Comparison of ENCODE assay signal across 8 mouse cellular contexts in the genomic region with DNA sequence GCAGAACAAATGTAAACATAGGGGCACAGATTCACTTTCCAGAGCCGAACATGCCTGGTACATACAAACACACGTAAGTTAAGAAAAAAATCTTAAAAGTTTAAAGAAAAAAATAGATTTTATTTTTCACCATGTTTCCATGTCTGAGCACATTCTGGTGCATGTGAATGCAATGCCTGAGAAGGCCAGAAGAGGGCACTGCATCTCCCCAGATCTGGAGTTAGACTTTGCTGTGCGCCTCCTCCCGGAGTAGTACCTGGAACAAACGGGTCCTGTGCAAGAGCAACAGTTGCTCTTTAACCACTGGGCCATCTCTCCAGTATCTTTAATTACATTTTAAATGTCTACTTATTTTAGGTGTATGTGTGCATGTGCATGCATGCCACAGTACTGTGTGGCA.
DNase-seq lines count a peak whose midpoint lies in the region; ATAC-seq and TF ChIP-seq lines count a peak whose summit lies in the region.

No protein-coding gene starts in this region.

- no peak overlapping the region for H3K9ac ChIP-seq in liver, adult 2 months (ENCODE audit: low read depth, low read length)
- no peak overlapping the region for H3K9ac ChIP-seq in liver, embryonic 12.5 days

- peak; percentile 64 for TF ChIP-seq CTCF in liver, adult 2 months (IDR thresholded peaks at IDR 0.05; ENCODE audit: low read depth, low read length)
- peak; percentile 63 for TF ChIP-seq CTCF in bone marrow macrophage, adult 2 months (IDR thresholded peaks at IDR 0.05; ENCODE audit: low read depth, low read length)
- peak; percentile 75 for TF ChIP-seq CTCF in lung, adult 2 months (IDR thresholded peaks at IDR 0.05; ENCODE audit: insufficient read depth, low read length)
- no peak for TF ChIP-seq CTCF in thymus, adult 2 months (IDR thresholded peaks at IDR 0.05; ENCODE audit: borderline replicate concordance, control insufficient read depth, extremely low read depth, insufficient read depth, low read length, poor library complexity)

- H3K4me2 ChIP-seq in liver, embryonic 12.5 days, result no peak overlapping the region

- H3K27me3 ChIP-seq in liver, adult 2 months (ENCODE audit: control insufficient read depth, insufficient read depth, low read length), result no peaks in the 10 kb centered on the region
- H3K27me3 ChIP-seq in liver, embryonic 12.5 days (replicated peaks), result no peaks in the 10 kb centered on the region
- no peaks in the 10 kb centered on the region for H3K27me3 ChIP-seq in thymus, adult 2 months (ENCODE audit: control insufficient read depth, insufficient read depth, low read length)

- H3K27ac ChIP-seq in liver, adult 2 months (replicated peaks; ENCODE audit: insufficient read depth, low read depth, low read length), result no peak overlapping the region
- no peak overlapping the region for H3K27ac ChIP-seq in liver, embryonic 12.5 days
- H3K27ac ChIP-seq in bone marrow macrophage, adult 2 months (ENCODE audit: insufficient read depth, low read depth, low read length), result no peak overlapping the region
- no peak overlapping the region for H3K27ac ChIP-seq in thymus, adult 2 months (ENCODE audit: control insufficient read depth, insufficient read depth, low read length)

- H3K4me1 ChIP-seq in liver, adult 2 months (ENCODE audit: control insufficient read depth, insufficient read depth, low read length), result no peaks in the 10 kb centered on the region
- no peaks in the 10 kb centered on the region for H3K4me1 ChIP-seq in liver, embryonic 12.5 days
- peaks cover 5% of the 10 kb centered on the region for H3K4me1 ChIP-seq in bone marrow macrophage, adult 2 months (ENCODE audit: control insufficient read depth, insufficient read depth, low read length)
- H3K4me1 ChIP-seq in lung, adult 2 months (ENCODE audit: control insufficient read depth, insufficient read depth, low read length), result no peaks in the 10 kb centered on the region
- no peaks in the 10 kb centered on the region for H3K4me1 ChIP-seq in thymus, adult 2 months (replicated peaks; ENCODE audit: control insufficient read depth, insufficient read depth, low read length)

- no peak for TF ChIP-seq POLR2A in liver, adult 2 months (IDR thresholded peaks at IDR 0.05; ENCODE audit: extremely low read depth, insufficient read depth, low read length)
- TF ChIP-seq POLR2A in bone marrow macrophage, adult 2 months (IDR thresholded peaks at IDR 0.05; ENCODE audit: borderline replicate concordance, low read depth, low read length), result no peak
- no peak for TF ChIP-seq POLR2A in lung, adult 2 months (IDR thresholded peaks at IDR 0.05; ENCODE audit: borderline replicate concordance, extremely low read depth, low read depth, low read length)
- TF ChIP-seq POLR2A in thymus, adult 2 months (IDR thresholded peaks at IDR 0.05; ENCODE audit: control insufficient read depth, extremely low read depth, insufficient read depth, low read length, poor library complexity), result no peak

- no peak overlapping the region for H3K4me3 ChIP-seq in liver, adult 2 months (ENCODE audit: insufficient read depth, low read depth, low read length)
- H3K4me3 ChIP-seq in liver, embryonic 12.5 days, result no peak overlapping the region
- H3K4me3 ChIP-seq in bone marrow macrophage, adult 2 months (ENCODE audit: insufficient read depth, low read length), result no peak overlapping the region
- H3K4me3 ChIP-seq in lung, adult 2 months (replicated peaks; ENCODE audit: extremely low read depth, low read depth, low read length), result no peak overlapping the region
- no peak overlapping the region for H3K4me3 ChIP-seq in thymus, adult 2 months (ENCODE audit: control insufficient read depth, insufficient read depth, low read length)

- no peaks in the 10 kb centered on the region for H3K79me2 ChIP-seq in liver, adult 2 months (ENCODE audit: control insufficient read depth, insufficient read depth, low read length)

- no peaks in the 10 kb centered on the region for H3K36me3 ChIP-seq in liver, adult 2 months (ENCODE audit: control insufficient read depth, insufficient read depth, low read length)
- no peaks in the 10 kb centered on the region for H3K36me3 ChIP-seq in liver, embryonic 12.5 days
- no peaks in the 10 kb centered on the region for H3K36me3 ChIP-seq in thymus, adult 2 months (ENCODE audit: control insufficient read depth, insufficient read depth, low read length)

- no peak for ATAC-seq in liver, embryonic 12.5 days

- DNase-seq in cerebellum, postnatal 14 days, result peak; percentile 41 to 64
- no peak for DNase-seq in cerebellum, adult 9-10 months
- DNase-seq in liver, adult 2 months (ENCODE audit: extremely low read depth, low read depth, low spot score), result peak; percentile 16
- peak; percentile 48 for DNase-seq in lung, adult 2 months
- DNase-seq in thymus, adult 2 months, result peak; percentile 56
- DNase-seq in urinary bladder, postnatal 4 days (ENCODE audit: low spot score in 2 of 2), result no peak

- 69% methylated on average over 5 of the region's 5 CpGs for WGBS in liver, adult 2 months
- 59% methylated on average over 5 of the region's 5 CpGs for WGBS in liver, embryonic 12.5 days (ENCODE audit: insufficient replicate concordance)
- WGBS in lung, adult 2 months, result 71% methylated on average over 5 of the region's 5 CpGs
- 82% methylated on average over 5 of the region's 5 CpGs for WGBS in thymus, adult 2 months

- no peaks in the 10 kb centered on the region for H3K9me3 ChIP-seq in liver, embryonic 12.5 days (replicated peaks)

Comparison
In these comparisons a context has a peak if more than half of its experiments do, and no peak if none do; other contexts are left out.
1. DNase-seq: peak in cerebellum, postnatal 14 days (2 of 2), liver, adult 2 months (single experiment), lung, adult 2 months (single experiment) and thymus, adult 2 months (single experiment); none in cerebellum, adult 9-10 months (single experiment) and urinary bladder, postnatal 4 days (0 of 2).